Mouse (Mus musculus) frontal cortex, adult (tissue): ENCODE measurements at regions not wholly inside any gene's neighbourhood (a gene's known extent, or its start where the extent isn't known, plus 50 kb on each side); places are given as distances from the start of the nearest gene placed in this dataset.

Experiments used
- ATAC-seq: cut with Nextera tagmentation; 2 replicates; pipeline ENCODE4 v1.9.2; 2017; ENCODE audit warnings: mild to moderate bottlenecking, moderate library complexity, mixed read lengths; ENCODE audit not compliant: low TSS enrichment

DNA sequence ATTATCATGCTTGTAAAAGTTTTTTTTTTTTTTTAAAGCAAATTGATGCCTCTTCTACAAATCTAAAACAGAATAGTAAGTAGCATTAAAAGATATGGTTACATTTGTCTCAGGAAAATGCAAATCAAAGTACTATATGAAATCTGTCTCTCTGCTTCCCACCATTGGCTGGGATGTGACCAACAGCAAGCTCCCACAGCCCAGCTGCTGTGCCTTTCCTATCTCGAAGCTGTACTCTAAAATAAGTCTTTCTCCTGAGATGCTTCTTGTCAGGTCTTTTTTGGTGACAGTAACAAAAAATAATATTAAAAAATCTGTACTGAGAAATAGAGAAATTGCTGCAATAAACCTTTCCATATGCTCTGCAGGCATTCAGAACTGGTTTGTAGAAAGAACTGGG, 646.6 kb upstream of the Nrg3 start:
- ATAC-seq: peak; percentile 99
